Comparison of ENCODE assay signal across 8 mouse cellular contexts in the genomic region with DNA sequence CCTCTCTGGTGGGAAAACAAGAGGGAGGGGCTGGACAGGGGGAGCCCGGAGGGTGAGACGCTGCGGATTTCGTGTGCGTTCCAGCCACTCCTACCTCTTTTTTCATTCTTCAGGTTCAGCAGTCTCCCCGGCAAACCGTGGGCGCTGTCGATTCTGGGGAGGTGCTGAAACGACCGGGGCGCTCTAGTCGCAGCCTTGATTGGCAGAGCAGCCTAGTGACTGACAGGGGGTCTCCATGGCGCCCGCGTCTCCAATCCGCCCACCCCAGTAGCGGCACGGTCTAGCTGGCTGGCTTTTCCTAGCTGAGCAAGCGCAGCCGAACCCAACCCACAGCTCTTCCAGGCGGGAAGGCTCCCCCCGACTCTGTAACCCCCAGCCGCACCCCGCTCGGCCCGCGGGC. TPM values are rescaled to one million over a fixed set of nuclear protein-coding genes. Genes with fewer than 3 reads are reported as not detected.
DNase-seq lines count a peak whose midpoint lies in the region; ATAC-seq lines count a peak whose summit lies in the region.

Gene Six6, plus strand, starts transcription at position 277 of the 400 bp plus-strand sequence.

- no peaks in the 10 kb centered on the region for H3K9me3 ChIP-seq in liver, embryonic 11.5 days (ENCODE audit: control insufficient read depth, low read length)
- no peaks in the 10 kb centered on the region for H3K9me3 ChIP-seq in embryonic facial prominence, embryonic 13.5 days
- no peaks in the 10 kb centered on the region for H3K9me3 ChIP-seq in limb, embryonic 10.5 days (replicated peaks)

- H3K27ac ChIP-seq in liver, embryonic 11.5 days (ENCODE audit: low read depth, low read length): no peak within 1 kb of the TSS
- no peak within 1 kb of the TSS for H3K27ac ChIP-seq in embryonic facial prominence, embryonic 13.5 days
- no peak within 1 kb of the TSS for H3K27ac ChIP-seq in limb, embryonic 10.5 days

- no peaks in the 10 kb centered on the region for H3K36me3 ChIP-seq in liver, embryonic 11.5 days (ENCODE audit: control insufficient read depth, insufficient read depth, low read length)
- H3K36me3 ChIP-seq in embryonic facial prominence, embryonic 13.5 days: no peaks in the 10 kb centered on the region
- no peaks in the 10 kb centered on the region for H3K36me3 ChIP-seq in limb, embryonic 10.5 days

- H3K4me2 ChIP-seq in liver, embryonic 11.5 days: peak within 1 kb of the TSS; percentile 5; the same call in 1 of the 2 replicates
- peak within 1 kb of the TSS; percentile 62 for H3K4me2 ChIP-seq in embryonic facial prominence, embryonic 13.5 days

- 1% methylated on average over 28 of the region's 28 CpGs for WGBS in liver, embryonic 11.5 days
- WGBS in embryonic facial prominence, embryonic 13.5 days: under 1% methylated on average over 28 of the region's 28 CpGs
- 0% methylated on average over 28 of the region's 28 CpGs for WGBS in limb, embryonic 10.5 days

- H3K27me3 ChIP-seq in liver, embryonic 11.5 days (replicated peaks; ENCODE audit: control insufficient read depth, insufficient read depth, low read length): peaks cover 89% of the 10 kb centered on the region
- peaks cover 97% of the 10 kb centered on the region for H3K27me3 ChIP-seq in embryonic facial prominence, embryonic 13.5 days
- peaks cover 92% of the 10 kb centered on the region for H3K27me3 ChIP-seq in limb, embryonic 10.5 days (ENCODE audit: low read depth, poor library complexity, severe bottlenecking)

- no peak within 1 kb of the TSS for H3K9ac ChIP-seq in liver, embryonic 11.5 days (ENCODE audit: low read depth, low read length)
- H3K9ac ChIP-seq in embryonic facial prominence, embryonic 13.5 days: peak within 1 kb of the TSS; percentile 21; the same call in 1 of the 2 replicates

- peak; percentile 54 for DNase-seq in liver, embryonic 11.5 days (ENCODE audit: low spot score)
- DNase-seq in liver: no peak
- DNase-seq in limb, embryonic 10.5 days (ENCODE audit: low spot score): peak; percentile 76
- DNase-seq in retina, embryonic 14.5 days (ENCODE audit: low spot score): peak; percentile 96
- no peak for DNase-seq in left cerebral cortex, postnatal 14 days (ENCODE audit: low spot score in 2 of 2)
- no peak for DNase-seq in left cerebral cortex, postnatal 4 days

- intact Hi-C loops in left cerebral cortex, postnatal 14 days (cut with DNase I): no loop called here
- intact Hi-C loops in left cerebral cortex, postnatal 4 days (cut with DNase I): no loop called here

- H3K4me3 ChIP-seq in liver, embryonic 11.5 days (ENCODE audit: low read depth, low read length): peak within 1 kb of the TSS; percentile 14; the same call in 1 of the 2 replicates
- peak within 1 kb of the TSS; percentile 36 for H3K4me3 ChIP-seq in embryonic facial prominence, embryonic 13.5 days
- peak within 1 kb of the TSS; percentile 40 for H3K4me3 ChIP-seq in limb, embryonic 10.5 days

- ATAC-seq in liver, embryonic 11.5 days (replicated peaks; ENCODE audit: low FRiP score): no peak
- ATAC-seq in embryonic facial prominence, embryonic 13.5 days (ENCODE audit: insufficient number of reproducible peaks, insufficient read depth, low FRiP score, low TSS enrichment, low read depth): no peak
- ATAC-seq in activated CD4-positive, CD25-positive, alpha-beta regulatory T cell, adult 4 months: no peak

- H3K4me1 ChIP-seq in liver, embryonic 11.5 days (replicated peaks; ENCODE audit: control insufficient read depth, insufficient read depth, low read length): no peaks in the 10 kb centered on the region
- H3K4me1 ChIP-seq in embryonic facial prominence, embryonic 13.5 days: peaks cover 16% of the 10 kb centered on the region
- H3K4me1 ChIP-seq in limb, embryonic 10.5 days: peaks cover 14% of the 10 kb centered on the region

RNA-seq across cellular contexts. Expression of gene Six6, which starts in this region (rescaled TPM):
- polyA plus RNA-seq in liver, embryonic 11.5 days (2014; fragmentation: Nextera tagmentation; extraction: Ambion mirVana): not detected in 2 replicates
- 0.06 TPM in 1 of 2 replicates, not detected in the other for polyA plus RNA-seq in embryonic facial prominence, embryonic 13.5 days (2015; fragmentation: Nextera tagmentation; extraction: Ambion mirVana)
- polyA plus RNA-seq in limb, embryonic 10.5 days (2016; fragmentation: Nextera tagmentation; extraction: Ambion mirVana): not detected in 2 replicates
- not detected for total RNA-seq in left cerebral cortex, postnatal 14 days (2021)
- under 1 TPM in 1 of 2 experiments, not detected in 1; 0.10 TPM for total RNA-seq in left cerebral cortex, postnatal 4 days (2021)
- polyA plus RNA-seq in activated CD4-positive, CD25-positive, alpha-beta regulatory T cell, adult 4 months (2017; shearing (Covaris generic)): under 1 TPM in 1 of 2 experiments, not detected in 1; 0.13 TPM

Comparison
In these comparisons a context has a peak if more than half of its experiments do, and no peak if none do; other contexts are left out.
1. Peak in DNase-seq, H3K4me3 ChIP-seq and H3K4me2 ChIP-seq in liver, embryonic 11.5 days; RNA of the gene not detected or under 1 TPM.
2. Peak in DNase-seq and H3K4me3 ChIP-seq in limb, embryonic 10.5 days; RNA of the gene not detected or under 1 TPM.